Mouse (Mus musculus) stomach, embryonic 14.5 days (tissue): ENCODE results near the gene Ccp110. TPM values are rescaled to one million over a fixed set of nuclear protein-coding genes. Genes with fewer than 3 reads are reported as not detected.

Experiments used
- ATAC-seq: fragments of 200-750 bp; cut with Nextera tagmentation; 2 replicates; pipeline ENCODE4 v1.8.0; 2017; ENCODE audit warnings: low read depth, moderate TSS enrichment; ENCODE audit not compliant: insufficient number of reproducible peaks, insufficient read depth, low FRiP score
- H3K27ac ChIP-seq: fragments of 300-500 bp; sonication (generic); 2 replicates; pipeline ENCODE4 v1.5.1; 2014; ENCODE audit warnings: mild to moderate bottlenecking, low read length, moderate library complexity, mixed read lengths
- H3K27me3 ChIP-seq: fragments of 300-500 bp; sonication (generic); 2 replicates; pipeline ENCODE4 v1.6.1; 2014; ENCODE audit warnings: low read length, control low read depth, mixed read lengths; ENCODE audit not compliant: control insufficient read depth, insufficient read depth
- H3K36me3 ChIP-seq: fragments of 300-500 bp; sonication (generic); 2 replicates; pipeline ENCODE4 v1.6.1; 2014; ENCODE audit warnings: mild to moderate bottlenecking, control low read depth, low read length, moderate library complexity, mixed read lengths; ENCODE audit not compliant: control insufficient read depth, insufficient read depth
- H3K4me1 ChIP-seq: fragments of 300-500 bp; sonication (generic); 2 replicates; pipeline ENCODE4 v1.6.1; 2014; ENCODE audit warnings: low read length, control low read depth, mixed read lengths; ENCODE audit not compliant: control insufficient read depth, insufficient read depth
- H3K4me2 ChIP-seq: fragments of 300-500 bp; sonication (generic); replicated peaks from 2 replicates; pipeline ENCODE4 v1.6.1; 2014; ENCODE audit warnings: low read depth, low read length, control low read depth
- H3K4me3 ChIP-seq: fragments of 300-500 bp; sonication (generic); 2 replicates; pipeline ENCODE4 v1.5.1; 2014; ENCODE audit warnings: low read depth, low read length, control low read depth
- H3K9ac ChIP-seq: fragments of 300-500 bp; sonication (generic); replicated peaks from 2 replicates; pipeline ENCODE4 v1.6.1; 2014; ENCODE audit warnings: low read depth, mild to moderate bottlenecking, control low read depth, low read length, moderate library complexity, mixed read lengths
- H3K9me3 ChIP-seq: fragments of 300-500 bp; sonication (generic); 2 replicates; pipeline ENCODE4 v1.6.1; 2016; ENCODE audit warnings: low read depth, low read length, control low read depth; ENCODE audit not compliant: control insufficient read depth
- WGBS: fragments of 180-500 bp; shearing (Covaris S2); extraction: QIAGEN DNeasy Blood & Tissue Kit; methylation state at CpG from one replicate; pipeline ENCODE4 v1.1.7; 2014; 5-methylcytosine and 5-hydroxymethylcytosine counted together
- polyA plus RNA-seq: library from polyadenylated mRNA; unstranded; fragments of >200 nt; fragmentation: Nextera tagmentation; extraction: Ambion mirVana; gene quantifications from 2 replicates; pipeline ENCODE4 v1.2.1, GENCODE M21; 2014

The Ccp110 gene
- polyA plus RNA-seq, 1 experiment from 2014 or later, result 12.2 TPM

DNA sequence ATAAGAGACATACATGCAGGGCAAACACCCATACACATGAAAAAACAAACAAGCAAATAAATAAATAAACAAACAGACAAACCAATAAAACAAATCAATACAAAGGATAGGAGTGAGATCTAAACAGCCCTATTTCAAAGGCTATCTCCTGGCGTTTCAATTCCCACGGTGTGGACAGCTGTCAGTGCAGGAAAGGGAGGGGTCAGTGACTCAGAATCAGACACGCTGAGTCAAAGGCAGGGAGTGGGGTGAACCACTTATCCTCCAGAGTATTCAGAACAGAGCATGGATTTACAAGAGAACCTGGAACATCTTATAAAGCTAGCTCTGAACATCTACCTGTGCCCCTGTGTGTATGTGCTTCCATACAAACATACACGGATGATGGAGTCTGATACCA, 15.2 kb upstream of the Ccp110 start:
- Histone ChIP-seq H3K27me3 (no peaks in the 10 kb centered on the region), H3K4me1 (no peaks in the 10 kb centered on the region), H3K36me3 (peaks cover 1% of the 10 kb centered on the region; the same call in 1 of the 2 replicates), H3K4me2 (no peak overlapping the region), H3K27ac (no peak overlapping the region), H3K9ac (no peak overlapping the region), H3K9me3 (no peaks in the 10 kb centered on the region), H3K4me3 (no peak overlapping the region)
- no peak for ATAC-seq
- WGBS, result 70% methylated on average over 4 of the region's 4 CpGs

DNA sequence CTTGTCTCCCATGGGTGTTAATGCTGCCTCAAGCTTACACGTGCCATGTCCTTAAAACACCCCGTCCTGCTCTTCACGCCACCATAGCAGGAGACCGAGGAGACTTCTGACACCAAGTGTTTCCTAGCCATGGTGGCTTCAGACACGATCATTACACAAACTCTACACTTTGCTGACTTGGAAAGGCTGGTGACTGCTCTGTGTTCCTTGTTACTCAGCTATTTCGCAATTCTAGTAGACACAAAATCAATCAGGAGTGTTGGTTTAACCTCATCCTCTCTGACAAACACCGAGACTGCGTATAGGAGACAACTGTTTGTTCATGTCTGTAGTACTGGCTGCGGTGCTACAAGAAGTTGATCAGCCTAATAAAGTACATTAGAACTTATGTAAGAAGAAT, 13.5 kb upstream of the Ccp110 start:
- Histone ChIP-seq H3K36me3 (no peaks in the 10 kb centered on the region; the same call in 1 of the 2 replicates), H3K9ac (no peak overlapping the region), H3K27ac (no peak overlapping the region), H3K4me2 (no peak overlapping the region), H3K4me3 (no peak overlapping the region), H3K4me1 (peaks cover 8% of the 10 kb centered on the region), H3K9me3 (no peaks in the 10 kb centered on the region), H3K27me3 (no peaks in the 10 kb centered on the region)
- WGBS, result 74% methylated on average over 9 of the region's 9 CpGs
- no peak for ATAC-seq

DNA sequence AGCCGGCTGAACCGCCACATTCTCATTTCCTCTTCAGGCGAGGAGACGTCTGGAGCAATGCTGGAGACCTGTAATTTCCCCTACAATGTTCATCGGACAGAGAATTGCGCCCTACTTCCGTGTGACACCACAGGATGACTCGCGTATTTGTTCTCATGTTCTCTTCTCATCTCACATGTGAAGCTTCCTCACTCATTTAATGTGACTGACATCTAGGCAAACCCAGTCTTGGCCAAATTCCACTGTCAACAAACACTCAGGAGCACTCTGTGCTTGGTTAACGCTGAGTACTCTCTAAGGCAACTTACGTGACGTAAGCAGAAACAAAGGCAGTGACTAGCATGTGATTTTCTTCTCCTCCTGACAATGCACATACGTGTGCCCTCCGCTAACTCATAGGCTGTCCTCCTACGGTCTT, 9.2 kb upstream of the Ccp110 start:
- Histone ChIP-seq H3K27ac (no peak overlapping the region), H3K9ac (no peak overlapping the region), H3K9me3 (no peaks in the 10 kb centered on the region), H3K27me3 (no peaks in the 10 kb centered on the region), H3K36me3 (no peaks in the 10 kb centered on the region), H3K4me1 (peaks cover 17% of the 10 kb centered on the region), H3K4me2 (no peak overlapping the region), H3K4me3 (no peak overlapping the region)
- WGBS, result 88% methylated on average over 15 of the region's 15 CpGs
- no peak for ATAC-seq

DNA sequence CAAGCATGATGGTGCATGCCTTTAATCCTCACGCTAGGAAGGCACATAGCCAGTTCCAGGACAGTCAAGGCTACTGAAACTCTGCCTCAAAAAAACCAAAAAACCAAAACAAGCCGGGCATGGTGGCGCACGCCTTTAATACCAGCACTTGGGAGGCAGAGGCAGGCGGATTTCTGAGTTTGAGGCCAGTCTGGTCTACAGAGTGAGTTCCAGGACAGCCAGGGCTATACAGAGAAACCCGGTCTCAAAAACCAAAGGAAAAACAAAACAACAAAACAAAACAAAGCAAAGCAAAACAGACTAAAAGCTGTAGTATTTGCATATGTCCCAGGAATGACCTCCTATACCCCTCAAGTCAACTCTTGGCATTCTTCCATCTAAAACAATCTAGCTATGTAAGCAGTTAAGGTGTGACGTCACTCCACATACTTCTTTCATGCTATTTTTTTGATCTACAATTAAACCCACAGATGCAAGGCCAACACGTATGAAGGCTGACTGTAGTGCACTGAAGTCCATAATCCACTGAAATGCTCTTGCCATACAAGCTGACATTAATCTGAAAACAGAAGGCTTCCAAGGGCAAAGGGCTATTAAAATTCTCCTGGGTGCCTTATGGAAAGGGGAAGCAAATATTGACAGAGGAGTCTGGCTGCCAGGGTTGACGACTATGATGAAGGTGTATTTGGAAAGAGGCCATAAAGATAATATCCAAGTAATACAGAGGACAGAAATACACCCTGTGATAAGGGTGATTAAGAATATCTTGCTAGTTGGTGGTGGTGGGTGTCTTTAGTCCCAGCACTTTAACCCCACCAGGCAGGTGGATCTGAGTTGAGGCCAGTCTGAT, 8.1 kb upstream of the Ccp110 start:
- Histone ChIP-seq H3K27ac (no peak overlapping the region), H3K9ac (peak overlapping the region; percentile 76)
- peak; percentile 35; the same call in 1 of the 2 replicates for ATAC-seq

DNA sequence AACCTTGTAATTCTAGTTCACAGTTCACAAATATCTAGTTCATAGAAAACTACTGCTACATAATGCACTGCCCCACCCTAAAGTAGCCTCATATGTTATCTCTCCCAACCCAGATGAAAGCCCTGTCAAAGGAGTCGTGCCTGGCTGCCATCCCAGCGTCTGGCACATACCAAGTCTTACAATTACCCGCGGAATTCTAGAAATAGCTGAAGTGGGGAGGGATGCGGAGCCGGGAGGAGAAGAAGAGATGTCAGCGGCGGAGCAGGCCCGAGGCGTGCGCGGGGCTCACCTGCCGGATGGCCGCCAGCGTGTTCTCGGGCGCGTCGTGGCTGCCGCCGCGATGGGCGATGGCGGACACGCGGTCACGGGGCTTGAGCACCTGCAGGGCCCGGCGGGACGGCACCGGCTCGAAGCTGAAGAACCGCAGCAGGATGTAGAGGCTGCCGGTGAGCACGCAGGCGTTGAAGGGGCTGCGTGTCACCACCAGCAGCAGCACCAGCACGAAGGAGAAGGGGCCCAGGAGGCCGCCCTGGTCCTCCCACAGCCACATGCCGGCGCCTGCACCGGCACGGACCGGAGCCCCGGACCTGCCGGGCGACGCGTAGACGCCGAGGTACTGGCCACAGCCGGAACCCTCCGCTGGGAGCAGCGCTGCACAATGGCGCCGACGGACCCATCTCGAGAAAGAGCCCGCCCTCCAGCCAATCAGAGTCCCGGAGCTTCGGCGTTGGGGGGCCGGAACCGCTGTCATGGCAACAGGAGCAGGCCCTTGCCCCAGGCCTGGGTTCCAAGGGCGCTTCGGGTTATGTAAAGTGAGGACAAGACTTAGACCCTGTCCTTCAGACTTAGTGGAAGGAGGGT, 7.0 kb upstream of the Ccp110 start, which contains the start of gene Gde1:
Gene Gde1 (minus strand): TSS at position 678 of the 861 bp plus-strand sequence.
- Histone ChIP-seq H3K4me1 (peaks cover 17% of the 10 kb centered on the region), H3K27ac (peak within 1 kb of the TSS; percentile 79), H3K9me3 (no peaks in the 10 kb centered on the region), H3K9ac (peak within 1 kb of the TSS; percentile 76), H3K4me2 (peak within 1 kb of the TSS; percentile 68), H3K36me3 (no peaks in the 10 kb centered on the region), H3K27me3 (no peaks in the 10 kb centered on the region), H3K4me3 (peak within 1 kb of the TSS; percentile 92)
- ATAC-seq, result peak; percentile 92
- under 1% methylated on average over 66 of the region's 66 CpGs for WGBS

More for the DNA sequence above, 8.1 kb upstream of the Ccp110 start:
- Histone ChIP-seq H3K4me3 (peak overlapping the region; percentile 92), H3K4me1 (peaks cover 17% of the 10 kb centered on the region), H3K4me2 (peak overlapping the region; percentile 68), H3K36me3 (no peaks in the 10 kb centered on the region), H3K9me3 (no peaks in the 10 kb centered on the region), H3K27me3 (no peaks in the 10 kb centered on the region)
- WGBS, result 74% methylated on average over 9 of the region's 9 CpGs

DNA sequence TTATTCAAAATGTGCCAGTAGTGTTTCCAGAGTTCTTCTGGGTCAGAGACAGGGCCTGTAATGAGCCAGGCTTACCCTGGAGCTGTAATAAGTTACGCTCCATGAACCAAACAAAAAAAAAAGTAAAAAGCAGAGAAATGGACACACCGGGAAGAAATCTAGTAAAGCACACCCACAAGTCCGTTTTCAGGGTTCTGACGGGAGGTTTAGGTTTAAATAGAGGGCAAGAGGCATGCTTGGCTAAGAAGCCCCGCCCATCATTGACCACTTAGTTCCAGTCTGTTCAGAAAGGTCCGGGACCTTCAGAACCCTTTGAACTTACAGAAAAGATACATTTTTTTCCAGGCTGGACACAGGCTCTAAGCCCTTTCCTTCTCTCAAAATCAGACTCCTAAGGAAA, 6.3 kb upstream of the Ccp110 start:
- no peak overlapping the region for H3K9ac ChIP-seq
- no peak overlapping the region for H3K27ac ChIP-seq
- peak overlapping the region; percentile 68 for H3K4me2 ChIP-seq
- no peak for ATAC-seq
- H3K4me3 ChIP-seq, result peak overlapping the region; percentile 92
- no peaks in the 10 kb centered on the region for H3K36me3 ChIP-seq
- H3K4me1 ChIP-seq, result peaks cover 17% of the 10 kb centered on the region
- WGBS, result 26% methylated on average over 6 of the region's 6 CpGs
- no peaks in the 10 kb centered on the region for H3K27me3 ChIP-seq
- H3K9me3 ChIP-seq, result no peaks in the 10 kb centered on the region

DNA sequence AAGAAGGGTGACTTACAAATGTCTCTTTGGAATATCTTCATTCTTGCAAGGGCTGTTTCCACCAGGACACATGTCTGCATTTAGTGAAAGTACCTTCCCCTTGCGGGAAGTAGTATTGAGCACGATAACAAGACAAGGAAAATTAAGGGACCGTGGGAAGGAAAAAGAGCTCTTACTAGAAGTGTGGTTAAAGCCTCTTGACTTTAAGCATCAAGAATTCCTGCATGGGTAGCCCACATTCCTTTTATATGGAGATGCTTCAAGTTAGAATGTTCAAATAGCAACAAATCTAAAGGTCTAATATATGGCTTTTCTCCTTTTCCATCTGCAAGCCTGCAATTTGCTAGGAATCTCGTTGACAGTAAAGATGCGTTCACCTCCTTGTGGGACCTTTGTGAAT, 5.9 kb upstream of the Ccp110 start:
- WGBS, result 92% methylated on average over 5 of the region's 5 CpGs
- no peak for ATAC-seq
- H3K9me3 ChIP-seq, result no peaks in the 10 kb centered on the region
- H3K36me3 ChIP-seq, result no peaks in the 10 kb centered on the region
- H3K9ac ChIP-seq, result no peak overlapping the region
- no peak overlapping the region for H3K4me3 ChIP-seq
- H3K4me1 ChIP-seq, result peaks cover 17% of the 10 kb centered on the region
- no peaks in the 10 kb centered on the region for H3K27me3 ChIP-seq
- H3K27ac ChIP-seq, result no peak overlapping the region
- no peak overlapping the region for H3K4me2 ChIP-seq

DNA sequence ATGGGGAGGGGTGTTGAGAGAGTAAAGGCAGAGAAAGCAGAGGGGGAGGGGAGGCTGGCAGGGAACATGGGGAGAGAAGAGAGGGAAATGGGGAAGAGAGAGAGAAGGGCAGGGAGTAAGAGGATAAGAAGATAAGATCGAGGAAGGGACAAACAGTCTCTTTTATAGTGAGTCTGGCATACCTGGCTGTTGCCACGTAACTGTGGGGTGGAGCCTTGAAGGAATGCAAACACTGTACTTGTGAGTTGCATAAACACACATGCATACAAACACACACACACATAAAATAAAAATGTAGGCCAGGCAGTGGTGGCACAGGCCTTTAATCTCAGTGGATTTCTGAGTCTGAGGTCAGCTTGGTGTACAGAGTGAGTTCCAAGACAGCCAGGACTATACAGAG, 5.1 kb upstream of the Ccp110 start:
- WGBS, result 61% methylated on average over 2 of the region's 2 CpGs
- Histone ChIP-seq H3K27me3 (no peaks in the 10 kb centered on the region), H3K9ac (no peak overlapping the region), H3K27ac (no peak overlapping the region), H3K36me3 (no peaks in the 10 kb centered on the region), H3K4me2 (no peak overlapping the region), H3K4me3 (no peak overlapping the region), H3K4me1 (peaks cover 17% of the 10 kb centered on the region), H3K9me3 (no peaks in the 10 kb centered on the region)
- ATAC-seq, result no peak
